Mouse (Mus musculus) hindlimb bud, embryonic 11.5 days (tissue): ENCODE data around the gene Olfr1128.
"Not testable (repeated sequence)": the region's sequence is repeated elsewhere in the genome, so short reads cannot be mapped to it uniquely, and the experiment has no call there.

ENCODE experiments used
- DNase-seq: peaks from one replicate; pipeline ENCODE4 v3.0.0-alpha.2; 2012; ENCODE audit warnings: low read depth, low spot score; ENCODE audit errors: extremely low spot score

The Olfr1128 gene

DNA sequence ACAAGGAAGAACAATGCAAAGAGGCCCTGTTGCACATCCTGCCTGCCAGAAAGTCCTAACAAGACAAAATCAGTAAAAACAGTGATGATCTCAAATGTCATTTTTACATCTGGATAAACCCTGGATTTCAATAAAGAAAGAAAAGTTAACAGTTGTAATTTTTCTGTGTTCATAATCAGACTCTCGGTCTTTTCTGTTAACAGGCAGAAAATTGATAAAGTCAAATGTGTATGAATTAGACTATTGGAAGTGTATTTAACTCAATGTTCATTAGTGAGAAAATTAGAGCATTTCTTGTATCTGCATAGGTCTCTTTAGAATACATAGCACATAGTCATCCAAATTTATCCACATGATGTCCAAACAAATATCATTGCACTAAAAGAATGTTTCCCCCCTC lies at the start of gene Olfr1128:
TSS of gene Olfr1128 (minus strand) at position 101 of the 400 bp plus-strand sequence.
- no peak for DNase-seq

- DNase-seq, result not testable (repeated sequence)
Measured at GRCm38 (mm10) chr2:87573602-87574001, 28.3 kb upstream of the Olfr1128 start, which contains the start of gene Olfr1129. TSS of gene Olfr1129 (plus strand) at chr2:87573902.

DNA sequence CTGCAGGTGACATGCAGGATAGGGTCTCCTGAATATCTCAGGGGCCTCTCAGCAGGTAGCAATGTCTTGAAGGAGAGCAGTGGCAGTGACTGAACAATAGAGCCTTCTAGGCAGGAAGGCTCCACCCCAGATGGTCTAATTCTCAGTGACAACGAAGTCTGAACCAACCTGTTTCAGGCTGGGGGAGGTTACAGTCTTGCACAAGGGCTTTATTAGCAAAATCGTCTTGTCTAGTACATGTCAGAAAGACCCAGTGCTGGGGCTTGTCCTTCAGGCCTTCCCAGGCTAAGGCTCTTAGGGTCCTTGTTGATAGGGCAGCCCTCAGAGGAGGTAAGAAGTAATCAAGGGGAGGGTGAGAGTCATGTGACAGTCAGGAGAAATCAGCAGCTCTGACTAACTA lies 10.5 kb downstream of the Olfr1128 start:
- DNase-seq, result no peak

DNA sequence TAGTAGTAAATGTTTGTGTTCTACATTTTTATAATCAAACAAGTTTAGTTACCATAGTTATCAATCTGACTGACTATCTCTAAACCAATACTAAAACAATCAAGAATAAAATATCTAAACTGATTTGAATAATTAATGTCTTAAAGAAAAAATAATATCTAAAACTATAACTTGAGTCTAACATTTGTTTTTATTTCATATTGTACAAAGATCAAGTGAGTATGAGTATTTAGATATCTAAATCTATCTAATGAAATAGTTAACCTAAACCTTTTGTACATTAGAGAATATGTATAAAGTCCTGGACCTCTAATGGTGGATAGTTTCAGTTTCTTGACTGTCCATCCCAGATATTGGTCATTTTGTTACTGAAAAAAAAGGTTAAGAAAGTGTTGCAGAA lies 13.8 kb downstream of the Olfr1128 start, which contains the start of gene Olfr153:
TSS of gene Olfr153 (plus strand) at position 301 of the 400 bp plus-strand sequence.
- DNase-seq, result no peak

DNA sequence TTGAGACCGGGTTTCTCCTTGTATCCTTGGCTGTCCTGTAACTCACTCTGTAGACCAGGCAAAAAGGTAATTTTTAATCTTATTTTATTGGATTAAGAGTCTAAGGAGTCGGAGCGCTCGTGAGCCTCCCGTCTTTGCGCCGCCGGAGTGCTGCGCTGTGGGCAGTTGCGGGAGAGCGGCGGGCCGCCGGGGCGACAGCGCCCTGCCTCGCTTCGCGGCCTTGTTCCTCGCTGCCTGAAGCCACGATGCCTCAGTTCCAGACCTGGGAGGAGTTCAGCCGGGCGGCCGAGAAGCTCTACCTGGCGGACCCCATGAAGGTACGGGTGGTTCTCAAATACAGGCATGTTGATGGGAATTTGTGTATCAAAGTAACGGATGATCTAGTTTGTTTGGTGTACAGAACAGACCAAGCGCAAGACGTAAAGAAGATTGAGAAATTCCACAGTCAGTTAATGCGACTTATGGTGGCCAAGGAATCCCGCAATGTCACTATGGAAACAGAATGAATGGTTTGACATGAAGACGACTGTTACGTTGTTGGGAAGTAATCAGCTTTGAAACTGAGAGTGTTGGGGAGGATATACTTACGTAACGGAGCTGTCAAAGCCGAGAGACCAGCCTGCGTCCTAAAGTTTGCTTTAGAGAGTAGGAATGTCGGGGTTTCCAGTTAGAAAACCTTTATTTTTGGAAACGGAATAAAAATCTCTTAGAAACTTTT lies 19.3 kb downstream of the Olfr1128 start:
- DNase-seq, result not testable (repeated sequence)

DNA sequence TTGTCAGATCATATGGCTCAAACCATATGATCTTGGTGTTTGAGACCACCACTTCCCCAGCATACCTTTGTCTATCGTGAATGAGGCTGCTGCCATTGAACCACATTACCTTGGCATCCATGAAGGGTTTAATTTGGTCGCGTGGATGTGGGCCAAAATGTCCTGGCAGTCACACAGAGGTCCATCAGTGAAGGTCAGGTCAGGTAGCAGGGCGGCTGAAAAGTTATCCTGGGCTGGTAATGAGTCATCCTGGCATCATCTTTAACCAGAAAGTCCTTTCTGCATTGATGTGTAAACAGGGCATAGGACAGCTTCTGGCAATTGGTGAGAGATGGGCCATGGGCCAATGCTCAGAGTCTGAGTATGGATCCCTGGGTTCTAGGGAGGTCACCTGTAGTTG lies 24.7 kb downstream of the Olfr1128 start:
- no peak for DNase-seq

DNA sequence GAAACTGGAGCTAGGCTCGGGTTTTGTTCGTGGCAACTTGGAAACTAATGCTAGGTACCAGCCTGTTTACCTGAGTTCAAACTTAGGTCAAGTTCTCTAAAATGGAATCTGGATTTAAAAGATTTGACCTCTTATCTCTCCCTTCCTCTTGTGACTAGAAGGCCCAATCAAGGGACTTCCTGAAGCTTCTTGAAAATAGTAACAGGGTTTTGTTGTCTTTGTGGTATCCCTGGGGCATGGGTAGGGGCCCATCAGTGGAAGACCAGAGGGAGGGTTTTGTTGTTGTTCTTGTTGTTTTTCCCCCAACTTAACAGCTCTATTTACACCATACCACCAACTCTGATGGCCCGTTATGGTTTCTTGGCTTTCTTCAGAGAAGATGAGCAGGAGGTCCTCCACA lies 28.8 kb downstream of the Olfr1128 start:
- DNase-seq, result no peak

- no peak for DNase-seq
Measured at GRCm38 (mm10) chr2:87515457-87516060, 29.8 kb downstream of the Olfr1128 start.

- DNase-seq, result no peak
Measured at GRCm38 (mm10) chr2:87515046-87515445, 30.3 kb downstream of the Olfr1128 start.

- no peak for DNase-seq
Measured at GRCm38 (mm10) chr2:87506265-87506664, 39.1 kb downstream of the Olfr1128 start, which contains the start of gene Pramel6. TSS of gene Pramel6 (plus strand) at chr2:87506565.

GRCm38 (mm10) chr2:87496993-87497392 lies 48.3 kb downstream of the Olfr1128 start, which contains the start of gene Pramel7:
TSS of gene Pramel7 (minus strand) at chr2:87497093.
- DNase-seq, result not testable (repeated sequence)
